ENCODE assay signal across 18 mouse cellular contexts in genomic region chr1:39916144-39916543, GRCm38 (mm10). TPM values are rescaled to one million over a fixed set of nuclear protein-coding genes. Genes with fewer than 3 reads are reported as not detected.
DNase-seq lines count a peak whose midpoint lies in the region; TF ChIP-seq lines count a peak whose summit lies in the region.
"Had no signal": no experiment of that assay in that cellular context is flagged by ENCODE, and none has a peak within 500 bp of the region (broad histone marks: within the 10 kb centered on the region; RNA-seq: fewer than 3 reads in every experiment).

No protein-coding gene starts in this region.

- DNase-seq in layer of hippocampus, adult 2 months (ENCODE audit: low spot score in 2 of 2), result no peak
- no peak for DNase-seq in layer of hippocampus, adult 18-20 months (ENCODE audit: low spot score in 2 of 2)
- peak; percentile 51 for DNase-seq in naive thymus-derived CD4-positive, alpha-beta T cell, adult 2 months (ENCODE audit: low read depth)
- no peak for DNase-seq in thymus, postnatal 36 days
- no peak for DNase-seq in spleen, postnatal 36 days (ENCODE audit: low spot score in 2 of 2)
- DNase-seq: adrenal gland, adult 8-10 months; adrenal gland, postnatal 36 days; cerebellum, adult 11-12 months; cerebellum, adult 9-11 months; cerebellum, postnatal 36 days; forebrain, postnatal 0 days; gastrocnemius, postnatal 14 days had no signal

- WGBS in macrophage (ENCODE audit: missing documents), result 31% methylated on average over 4 of the region's 4 CpGs

- TF ChIP-seq CTCF in layer of hippocampus, adult 2 months (conservative IDR thresholded peaks at IDR 0.05), result no peak
- TF ChIP-seq CTCF in bone marrow macrophage, adult 2 months (IDR thresholded peaks at IDR 0.05; ENCODE audit: low read depth, low read length), result no peak

- peaks cover 58% of the 10 kb centered on the region for H3K4me1 ChIP-seq in bone marrow macrophage, adult 2 months (ENCODE audit: control insufficient read depth, insufficient read depth, low read length)

- no peak overlapping the region for H3K4me3 ChIP-seq in layer of hippocampus, adult 2 months
- H3K4me3 ChIP-seq in bone marrow macrophage, adult 2 months (ENCODE audit: insufficient read depth, low read length), result no peak overlapping the region
- no peak overlapping the region for H3K4me3 ChIP-seq in macrophage (ENCODE audit: inconsistent target)
- H3K4me3 ChIP-seq: embryonic facial prominence, embryonic 10.5 days; forebrain, embryonic 13.5 days; heart, embryonic 12.5 days; hindbrain, embryonic 15.5 days had no signal

- no peaks in the 10 kb centered on the region for H3K36me3 ChIP-seq in macrophage (ENCODE audit: inconsistent target)
- H3K36me3 ChIP-seq: hindbrain, embryonic 15.5 days had no signal

- H3K79me2 ChIP-seq in macrophage (ENCODE audit: inconsistent target), result peaks cover 100% of the 10 kb centered on the region

- peak overlapping the region; percentile 21; the same call in 1 of the 2 replicates for H3K27ac ChIP-seq in layer of hippocampus, adult 2 months
- H3K27ac ChIP-seq in bone marrow macrophage, adult 2 months (ENCODE audit: insufficient read depth, low read depth, low read length), result peak overlapping the region; percentile 13
- peak overlapping the region; percentile 13; the same call in 1 of the 2 replicates for H3K27ac ChIP-seq in macrophage
- H3K27ac ChIP-seq: embryonic facial prominence, embryonic 10.5 days; forebrain, embryonic 13.5 days; hindbrain, embryonic 15.5 days had no signal

- no peak for TF ChIP-seq POLR2A in bone marrow macrophage, adult 2 months (IDR thresholded peaks at IDR 0.05; ENCODE audit: borderline replicate concordance, low read depth, low read length)

RNA-seq across cellular contexts. Expression of gene Map4k4, which starts 15.4 kb away (rescaled TPM):
- 100 to 1,000 TPM; 134 to 145 TPM for total RNA-seq in layer of hippocampus, adult 2 months (2021)
- total RNA-seq in layer of hippocampus, adult 18-20 months (2021), result 100 to 1,000 TPM; 112 to 117 TPM
- 54.5 and 62.5 TPM in 2 replicates for polyA plus RNA-seq in bone marrow macrophage, adult 2 months (2012; ENCODE audit: insufficient read depth, insufficient read length, missing spikeins)
- total RNA-seq in macrophage (2018; cell fraction: chromatin; rRNA removed), result 1,000 to 10,000 TPM in 2 of 26 experiments, 100 to 1,000 TPM in 24; 232 to 1,873 (median 398) TPM
- total RNA-seq in macrophage (2018; cell fraction: cytosol; rRNA removed), result 100 to 1,000 TPM in 2 of 26 experiments, 10 to 100 TPM in 24; 34.4 to 158 (median 66.4) TPM
- 100 to 1,000 TPM in 23 of 26 experiments, 10 to 100 TPM in 3; 92.2 to 545 (median 174) TPM for total RNA-seq in macrophage (2018; cell fraction: nucleus; rRNA removed)
- 61.9 to 94.1 TPM (median 66.0 TPM) in 3 replicates for polyA plus RNA-seq in macrophage (2018)
